Mouse (Mus musculus) splenic B cell, adult 2 months (primary cell): Measurements from ENCODE around the gene Cib2.

Experiments
- DNase-seq: peaks from one replicate; pipeline ENCODE4 v3.0.0-alpha.2; 2011; ENCODE audit warnings: low read depth, low spot score
- H3K27me3 ChIP-seq: 2 replicates; pipeline ENCODE4 v1.6.1; 2012; ENCODE audit warnings: mild to moderate bottlenecking, low read length, moderate library complexity, mixed read lengths; ENCODE audit not compliant: control insufficient read depth, poor library complexity, insufficient read depth, severe bottlenecking
- H3K36me3 ChIP-seq: 2 replicates; pipeline ENCODE4 v1.6.1; 2012; ENCODE audit warnings: mild to moderate bottlenecking, low read length, moderate library complexity, mixed read lengths; ENCODE audit not compliant: control insufficient read depth, poor library complexity, insufficient read depth, severe bottlenecking

The Cib2 gene

DNA sequence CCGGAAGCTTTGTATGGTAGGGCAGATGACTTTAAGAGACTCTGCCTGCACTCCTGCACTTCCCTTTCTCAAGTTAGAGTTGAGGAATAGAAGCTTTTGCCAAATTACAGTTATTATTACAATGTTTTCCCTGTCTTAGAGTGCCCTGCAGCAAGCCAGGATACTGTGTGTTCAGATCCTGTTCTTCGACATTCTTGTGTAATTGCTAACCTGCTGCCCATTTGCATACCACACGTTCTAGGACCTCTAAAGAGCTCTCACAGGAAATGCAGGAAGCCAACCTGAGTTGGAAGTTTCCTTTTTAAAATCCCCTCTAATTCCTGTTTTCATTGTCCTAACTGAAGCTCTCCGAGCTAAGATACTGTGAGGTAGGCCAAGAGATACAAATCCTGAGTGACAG is 6.9 kb upstream of the Cib2 start:
- H3K27me3 ChIP-seq, result no peaks in the 10 kb centered on the region

DNA sequence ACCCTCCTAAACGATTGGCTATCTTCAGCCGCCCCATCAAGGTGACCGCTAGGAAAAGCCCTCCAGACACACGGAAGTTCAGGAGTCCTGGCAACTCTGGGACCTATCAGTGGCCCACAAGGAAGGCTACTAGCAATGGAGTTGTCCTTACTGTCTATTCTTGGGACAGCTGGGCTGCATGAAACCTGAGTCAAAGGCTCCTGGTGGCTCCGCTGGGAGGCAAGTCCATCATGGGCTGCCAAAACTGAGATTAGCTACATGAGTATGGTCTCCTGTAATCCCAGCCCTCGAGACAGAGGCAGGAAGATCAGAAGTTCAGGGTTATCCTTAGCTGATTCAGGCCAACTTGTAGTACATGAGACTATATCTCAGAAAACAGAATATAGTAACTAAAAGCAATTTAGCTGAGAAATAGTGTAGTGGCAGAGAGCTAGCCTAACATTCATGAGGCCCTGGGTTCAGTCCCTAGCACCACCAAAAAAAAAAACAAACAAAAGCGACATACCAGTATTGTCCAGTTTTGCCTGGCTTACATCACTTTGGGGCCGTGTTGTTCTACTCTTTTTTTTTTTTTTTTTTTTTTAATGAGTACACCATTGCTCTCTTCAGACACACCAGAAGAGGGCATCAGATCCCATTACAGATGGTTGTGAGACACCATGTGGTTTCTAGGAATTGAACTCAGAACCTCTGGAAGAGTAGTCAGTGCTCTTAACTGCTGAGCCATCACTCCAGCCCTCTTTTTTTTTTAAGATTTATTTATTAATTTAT is 998 bp upstream of the Cib2 start:
- no peak for DNase-seq
- no peaks in the 10 kb centered on the region for H3K27me3 ChIP-seq
- H3K36me3 ChIP-seq, result no peaks in the 10 kb centered on the region

More for the DNA sequence above, 6.9 kb upstream of the Cib2 start:
- no peak for DNase-seq
- H3K36me3 ChIP-seq, result no peaks in the 10 kb centered on the region

DNA sequence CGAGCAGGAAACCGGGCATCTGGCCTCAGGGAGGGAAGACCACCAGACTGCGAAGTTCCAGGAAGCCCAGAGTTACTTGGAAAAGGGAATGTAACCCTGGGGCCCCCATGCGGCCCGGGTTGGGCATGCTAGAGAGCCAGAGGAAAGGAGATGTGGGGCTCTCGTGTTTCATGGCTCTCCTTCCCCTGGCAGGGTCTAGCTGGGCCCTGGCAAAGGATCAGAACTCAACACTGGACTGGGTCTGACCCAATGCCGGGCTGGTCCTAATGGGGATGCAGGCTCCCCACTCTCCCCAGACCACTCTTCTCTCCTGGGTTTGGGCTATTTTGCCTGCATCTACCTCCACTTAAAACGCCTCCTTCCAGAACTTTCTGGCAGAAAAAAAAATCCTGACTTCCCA is 1.3 kb downstream of the Cib2 start:
- DNase-seq, result no peak
- H3K36me3 ChIP-seq, result no peaks in the 10 kb centered on the region
- no peaks in the 10 kb centered on the region for H3K27me3 ChIP-seq

DNA sequence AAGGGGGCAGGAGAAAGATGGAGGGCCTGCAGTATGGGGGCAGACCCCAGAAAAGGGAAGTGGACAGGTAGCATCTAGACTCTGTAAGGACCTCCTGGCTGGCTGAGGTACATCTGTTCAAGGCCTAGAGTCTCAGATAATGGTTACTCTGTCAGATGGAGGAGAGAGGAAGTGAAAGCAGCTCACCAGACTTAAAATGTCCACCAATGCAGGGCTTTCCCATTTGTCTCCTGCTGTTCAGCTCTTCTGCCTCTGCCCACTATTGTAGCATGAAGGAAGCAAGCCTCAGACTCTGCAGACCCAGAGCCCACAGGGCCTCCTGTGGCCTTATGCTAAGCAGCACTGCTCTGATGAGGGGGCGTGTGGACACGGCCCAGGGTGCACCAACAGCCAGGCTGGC is 5.0 kb downstream of the Cib2 start:
- Histone ChIP-seq H3K27me3 (no peaks in the 10 kb centered on the region), H3K36me3 (no peaks in the 10 kb centered on the region)
- DNase-seq, result peak; percentile 61

DNA sequence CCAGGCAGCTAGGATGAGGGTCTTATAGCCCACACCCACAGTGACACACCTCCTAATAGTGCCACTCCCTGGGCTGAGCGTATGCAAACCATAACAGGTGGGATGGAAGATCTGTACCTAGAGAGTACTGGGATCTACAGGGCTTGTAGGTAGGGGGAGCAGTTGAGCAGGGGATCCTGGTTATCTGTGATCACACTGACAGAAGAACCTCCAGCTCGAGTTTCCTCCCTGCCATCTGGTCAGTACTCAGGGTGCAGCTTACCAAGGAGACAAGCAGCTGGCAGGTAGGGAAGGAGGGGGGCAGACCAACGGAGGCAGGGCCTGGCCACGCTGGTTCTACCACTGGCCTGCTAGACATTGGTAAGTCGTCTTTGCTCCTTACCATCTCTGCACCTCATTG is 7.6 kb downstream of the Cib2 start:
- no peaks in the 10 kb centered on the region for H3K36me3 ChIP-seq
- no peaks in the 10 kb centered on the region for H3K27me3 ChIP-seq
- DNase-seq, result peak; percentile 41

DNA sequence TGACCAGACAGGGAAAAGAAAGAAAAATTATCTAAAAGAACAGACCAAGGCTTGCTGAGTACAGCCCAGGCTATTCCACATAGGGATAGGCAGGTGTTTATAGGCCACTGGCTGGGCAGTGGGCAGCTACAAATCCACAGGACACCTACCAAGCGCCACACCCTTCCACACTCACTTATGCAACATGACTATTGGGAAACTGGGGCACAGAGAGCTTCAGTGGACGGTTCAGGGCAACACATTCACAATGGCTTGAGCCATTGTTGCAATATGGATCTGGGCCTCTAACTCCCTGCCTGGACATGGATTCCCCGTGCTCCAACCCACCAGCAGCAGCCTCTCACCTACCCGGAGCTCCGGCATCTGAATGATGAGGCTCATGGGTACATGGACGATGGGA is 10.6 kb downstream of the Cib2 start:
- Histone ChIP-seq H3K27me3 (no peaks in the 10 kb centered on the region), H3K36me3 (no peaks in the 10 kb centered on the region)
- DNase-seq, result no peak

DNA sequence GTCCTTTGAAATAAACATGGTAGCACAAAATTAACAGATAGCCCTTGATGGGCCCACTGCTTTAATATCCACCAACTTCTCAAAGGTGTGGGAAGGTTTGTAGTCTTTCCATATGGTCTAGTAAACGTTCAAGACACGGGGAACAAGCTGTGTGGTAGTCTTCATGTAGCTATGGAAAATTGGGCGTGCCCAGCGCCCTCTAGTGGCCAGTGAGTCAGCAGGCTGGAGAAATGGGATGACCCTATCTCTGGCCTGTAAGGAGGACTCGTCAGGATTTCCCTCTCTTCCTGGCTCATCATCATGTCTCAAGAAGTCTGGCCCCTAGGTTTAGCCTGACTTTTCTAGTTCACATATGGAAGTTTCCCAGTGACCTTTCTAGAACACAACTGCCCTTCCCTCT is 12.5 kb downstream of the Cib2 start:
- H3K36me3 ChIP-seq, result no peaks in the 10 kb centered on the region
- H3K27me3 ChIP-seq, result no peaks in the 10 kb centered on the region
- peak; percentile 64 for DNase-seq

DNA sequence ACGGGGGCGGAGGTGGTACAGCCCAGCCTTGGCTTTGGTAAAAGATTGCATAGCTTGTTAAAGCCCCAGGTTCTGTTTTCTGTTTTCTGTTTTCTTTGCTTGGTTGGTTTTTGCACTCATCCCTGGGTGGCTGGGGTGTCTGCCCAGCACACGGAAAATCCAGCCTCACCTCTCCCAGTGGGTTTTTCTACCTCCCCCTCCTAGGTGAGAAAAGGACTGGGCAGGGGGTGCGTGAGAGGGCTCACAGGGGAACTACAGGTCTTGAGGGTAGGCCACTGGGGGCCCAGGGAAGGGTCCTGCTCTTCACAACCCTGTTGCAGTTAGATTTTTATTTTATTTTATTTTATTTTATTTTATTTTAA is 15.1 kb downstream of the Cib2 start:
- H3K27me3 ChIP-seq, result no peaks in the 10 kb centered on the region
- no peaks in the 10 kb centered on the region for H3K36me3 ChIP-seq
- DNase-seq, result no peak

DNA sequence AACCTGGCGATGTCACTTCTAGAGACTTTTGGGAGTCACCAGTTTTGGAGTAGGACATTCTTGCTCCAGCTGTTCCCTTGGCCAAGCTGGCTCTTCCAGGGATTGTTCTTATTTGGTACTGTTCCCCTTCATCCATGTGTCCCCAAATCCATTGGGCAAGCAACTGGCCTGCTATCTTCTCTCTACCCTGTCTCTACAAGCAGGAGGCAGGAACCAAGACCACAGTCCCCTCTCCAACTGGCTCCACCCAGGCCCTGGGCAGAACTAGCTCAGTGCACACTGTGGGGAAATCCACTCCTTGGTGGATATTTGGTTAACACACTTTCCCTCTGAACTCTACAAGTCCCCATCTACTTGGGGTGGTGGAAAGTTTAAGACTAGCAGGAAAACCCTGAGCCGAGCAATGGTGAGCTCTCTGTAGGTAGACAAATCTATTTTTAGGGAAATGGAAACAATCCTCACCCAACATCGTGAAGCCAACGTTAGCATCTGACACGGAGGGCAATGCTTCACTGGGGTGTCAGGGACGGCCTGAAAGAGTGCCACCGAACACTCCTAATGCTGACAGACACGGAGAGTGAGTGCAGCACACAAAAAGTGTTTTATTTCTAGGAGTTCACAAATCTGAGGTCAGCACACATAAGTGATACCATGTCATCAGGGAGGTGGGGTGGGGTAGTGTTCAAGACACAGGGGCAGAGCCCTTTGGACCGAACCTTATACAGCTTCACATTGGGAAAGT is 15.6 kb downstream of the Cib2 start:
- no peak for DNase-seq
- no peaks in the 10 kb centered on the region for H3K36me3 ChIP-seq
- H3K27me3 ChIP-seq, result no peaks in the 10 kb centered on the region

DNA sequence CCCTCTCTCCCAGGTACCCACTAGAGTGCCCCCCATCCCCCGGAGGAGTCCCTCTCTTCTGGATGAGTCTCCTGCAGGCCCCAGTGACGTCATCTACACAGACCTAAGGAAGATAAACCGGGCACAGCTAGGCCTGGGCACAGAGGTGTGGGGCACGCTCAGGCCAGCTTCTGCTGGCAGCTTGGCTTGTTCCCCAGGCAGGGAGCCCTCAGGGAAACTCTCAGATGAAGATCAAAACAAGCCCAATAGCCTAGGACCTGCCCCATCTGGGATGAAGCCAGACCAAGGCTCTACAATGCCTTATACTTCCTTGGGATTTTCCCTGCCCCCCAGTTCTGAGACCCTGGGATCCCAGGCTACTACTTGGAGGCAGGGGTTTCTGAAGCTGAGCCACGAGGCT is 19.2 kb downstream of the Cib2 start:
- H3K27me3 ChIP-seq, result no peaks in the 10 kb centered on the region
- DNase-seq, result no peak

DNA sequence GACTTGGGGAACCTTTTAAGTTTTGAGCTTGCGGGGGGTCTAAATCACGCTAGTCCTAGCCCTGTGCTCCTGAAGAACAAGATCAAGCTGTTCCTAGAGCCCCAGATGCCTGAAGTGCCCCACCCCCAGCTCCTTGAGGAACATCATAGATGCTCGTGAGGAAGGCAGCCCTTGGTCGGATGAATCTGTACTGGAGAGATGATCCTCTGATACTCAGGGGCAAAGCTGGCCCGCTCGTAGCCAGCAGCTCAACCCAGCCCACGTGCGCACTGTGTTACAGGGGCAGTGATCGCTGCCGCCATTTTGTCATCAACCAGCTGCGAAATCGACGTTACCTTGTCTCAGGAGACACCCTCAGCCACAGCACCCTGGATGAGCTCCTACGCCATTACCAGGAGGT is 21.3 kb downstream of the Cib2 start, which contains the start of gene Sh2d7:
TSS of gene Sh2d7 (plus strand) at position 301 of the 400 bp plus-strand sequence.
- no peak for DNase-seq
- H3K36me3 ChIP-seq, result no peaks in the 10 kb centered on the region
- H3K27me3 ChIP-seq, result no peaks in the 10 kb centered on the region

More for the DNA sequence above, 19.2 kb downstream of the Cib2 start:
- no peaks in the 10 kb centered on the region for H3K36me3 ChIP-seq

DNA sequence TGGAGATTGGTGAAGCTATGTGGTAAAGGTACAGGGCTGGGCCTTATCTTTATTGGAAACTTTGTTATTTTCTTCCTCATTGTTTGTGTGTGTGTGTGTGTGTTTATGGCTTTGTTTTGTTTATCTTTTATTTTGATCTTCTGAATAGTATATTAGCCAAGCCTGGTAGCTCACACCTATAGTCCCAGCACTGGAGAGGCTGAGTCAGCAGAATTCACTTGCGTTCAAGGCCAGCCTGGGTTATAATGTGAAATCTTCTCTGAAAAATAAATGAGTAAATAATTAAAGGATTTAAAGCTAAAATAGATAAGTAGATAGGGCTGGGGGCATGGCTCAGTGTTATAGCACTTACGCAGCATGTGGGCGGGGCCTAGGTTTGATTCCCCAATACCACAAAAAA is 21.8 kb downstream of the Cib2 start:
- H3K36me3 ChIP-seq, result no peaks in the 10 kb centered on the region
- no peak for DNase-seq
- no peaks in the 10 kb centered on the region for H3K27me3 ChIP-seq

DNA sequence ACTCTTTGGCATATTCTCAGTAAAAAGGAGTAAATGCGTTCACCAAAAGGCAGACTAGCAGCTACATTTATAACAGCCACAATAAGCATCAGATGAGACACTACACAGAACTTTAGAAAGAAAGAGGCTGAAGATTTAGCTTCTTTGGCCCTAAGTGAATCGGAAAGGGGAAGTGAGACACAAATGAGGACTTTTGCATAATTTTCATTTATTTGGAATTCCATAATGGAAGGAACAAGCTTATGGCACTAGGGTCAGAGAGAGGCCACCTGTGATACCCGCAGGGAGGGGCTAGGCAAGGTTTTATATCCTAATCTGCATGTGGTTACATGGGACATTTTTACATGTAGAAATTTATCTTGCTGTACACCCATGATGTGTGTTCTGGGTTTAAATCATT is 22.5 kb downstream of the Cib2 start:
- Histone ChIP-seq H3K27me3 (no peaks in the 10 kb centered on the region), H3K36me3 (no peaks in the 10 kb centered on the region)
- no peak for DNase-seq

DNA sequence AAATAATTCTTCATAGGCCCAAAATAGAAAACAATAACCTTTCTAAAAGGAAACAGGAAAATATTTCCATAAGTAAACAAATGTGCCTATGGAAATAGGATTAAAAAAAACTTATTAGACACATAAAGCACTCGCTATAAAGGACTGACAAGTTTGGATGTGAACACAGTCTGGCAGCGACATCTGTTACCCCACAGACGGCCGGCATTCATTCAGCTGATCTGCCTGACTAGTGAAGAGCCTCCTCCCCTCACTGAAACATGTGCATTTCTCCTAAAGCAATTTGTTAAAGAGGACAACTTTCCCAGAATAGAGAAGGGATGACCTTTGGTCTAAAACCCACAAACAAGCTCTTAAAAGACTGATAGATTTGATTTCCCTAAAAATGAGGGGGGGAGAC is 23.0 kb downstream of the Cib2 start:
- no peaks in the 10 kb centered on the region for H3K36me3 ChIP-seq
- no peaks in the 10 kb centered on the region for H3K27me3 ChIP-seq
- no peak for DNase-seq

DNA sequence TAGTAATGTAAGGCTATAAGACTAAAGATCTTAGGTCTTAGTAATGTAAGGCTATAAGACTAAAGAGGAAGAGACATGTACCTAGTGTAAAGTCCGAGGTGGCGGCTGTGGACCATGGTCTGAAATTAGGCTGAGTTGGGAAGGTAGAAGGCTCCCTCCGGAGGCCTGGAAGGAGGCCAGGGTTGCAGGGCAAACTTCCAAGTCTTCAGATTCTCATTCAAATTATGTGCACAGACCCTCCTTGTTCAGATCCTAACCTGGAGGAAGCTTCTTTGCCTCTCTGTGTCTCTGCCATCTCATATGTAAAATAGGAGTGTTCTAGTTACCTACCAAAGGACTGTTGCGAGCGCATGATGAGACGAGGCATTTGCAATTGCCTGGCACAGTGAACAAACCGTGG is 23.8 kb downstream of the Cib2 start:
- DNase-seq, result no peak
- Histone ChIP-seq H3K36me3 (no peaks in the 10 kb centered on the region), H3K27me3 (no peaks in the 10 kb centered on the region)
